Comparison of ENCODE assay signal across 16 mouse cellular contexts in genomic region chr5:64265906-64266305, GRCm38 (mm10).
DNase-seq lines count a peak whose midpoint lies in the region; ATAC-seq and TF ChIP-seq lines count a peak whose summit lies in the region.
"Had no signal": no experiment of that assay in that cellular context is flagged by ENCODE, and none has a peak within 500 bp of the region (broad histone marks: within the 10 kb centered on the region; RNA-seq: fewer than 3 reads in every experiment).

No protein-coding gene starts in this region.

- no peak overlapping the region for H3K4me3 ChIP-seq in left cerebral cortex, adult 2 months
- H3K4me3 ChIP-seq: heart, embryonic 12.5 days; limb, embryonic 12.5 days; liver, embryonic 15.5 days had no signal

- no peak for TF ChIP-seq CTCF in left cerebral cortex, adult 2 months (IDR thresholded peaks at IDR 0.05)

- ATAC-seq in granulocyte monocyte progenitor cell, adult 5-6 weeks (replicated peaks; ENCODE audit: poor library complexity, severe bottlenecking), result no peak

- intact Hi-C loops in left cerebral cortex, adult 2 months (cut with DNase I), result loop anchor here (2.0 to 5.0 kb wide), 2 partner anchors 63 to 154 kb away; no protein-coding TSS in a partner anchor

- no peak overlapping the region for H3K27ac ChIP-seq in left cerebral cortex, adult 2 months
- H3K27ac ChIP-seq: hindbrain, embryonic 14.5 days; limb, embryonic 12.5 days; liver, embryonic 15.5 days had no signal

- DNase-seq in ES-CJ7 (ENCODE audit: low read depth, low spot score), result peak; percentile 80
- peak; percentile 57 for DNase-seq in R1 (ENCODE audit: low read depth, low spot score)
- DNase-seq in kidney, adult 8-10 months, result peak; percentile 75 to 77
- peak; percentile 67 for DNase-seq in kidney, postnatal 10 days
- no peak for DNase-seq in cerebellum, postnatal 4 days (ENCODE audit: low spot score in 2 of 2)
- no peak for DNase-seq in frontal cortex, postnatal 25 days (ENCODE audit: low spot score in 2 of 2)
- DNase-seq in left cerebral cortex, adult 2 months (ENCODE audit: extremely low spot score in 1 of 2, low spot score in 2 of 2), result no peak
- DNase-seq: gastrocnemius, postnatal 14 days; lung, embryonic 14.5 days; lung, postnatal 14 days; midbrain, embryonic 14.5 days had no signal

Comparison
In these comparisons a context has a peak if more than half of its experiments do, and no peak if none do; other contexts are left out.
1. DNase-seq: peak in ES-CJ7 (single experiment), R1 (single experiment), kidney, adult 8-10 months (2 of 2) and kidney, postnatal 10 days (single experiment); none in cerebellum, postnatal 4 days (0 of 2), frontal cortex, postnatal 25 days (0 of 2) and left cerebral cortex, adult 2 months (0 of 2).